Mouse (Mus musculus) kidney, postnatal 4 days (tissue): Measurements from ENCODE around the gene 1700003E16Rik.
A peak's percentile ranks its signal among the peaks of the same experiment; 100 is the strongest.

Experiments used
- DNase-seq, 2 experiments: peaks; one replicate each; pipeline ENCODE4 v3.0.0; 2021; ENCODE audit warnings: mixed read lengths in 2 of 2

Gene 1700003E16Rik

GRCm38 (mm10) chr6:83161442-83161841 is 5.2 kb downstream of the 1700003E16Rik start:
- no peak for DNase-seq

DNA sequence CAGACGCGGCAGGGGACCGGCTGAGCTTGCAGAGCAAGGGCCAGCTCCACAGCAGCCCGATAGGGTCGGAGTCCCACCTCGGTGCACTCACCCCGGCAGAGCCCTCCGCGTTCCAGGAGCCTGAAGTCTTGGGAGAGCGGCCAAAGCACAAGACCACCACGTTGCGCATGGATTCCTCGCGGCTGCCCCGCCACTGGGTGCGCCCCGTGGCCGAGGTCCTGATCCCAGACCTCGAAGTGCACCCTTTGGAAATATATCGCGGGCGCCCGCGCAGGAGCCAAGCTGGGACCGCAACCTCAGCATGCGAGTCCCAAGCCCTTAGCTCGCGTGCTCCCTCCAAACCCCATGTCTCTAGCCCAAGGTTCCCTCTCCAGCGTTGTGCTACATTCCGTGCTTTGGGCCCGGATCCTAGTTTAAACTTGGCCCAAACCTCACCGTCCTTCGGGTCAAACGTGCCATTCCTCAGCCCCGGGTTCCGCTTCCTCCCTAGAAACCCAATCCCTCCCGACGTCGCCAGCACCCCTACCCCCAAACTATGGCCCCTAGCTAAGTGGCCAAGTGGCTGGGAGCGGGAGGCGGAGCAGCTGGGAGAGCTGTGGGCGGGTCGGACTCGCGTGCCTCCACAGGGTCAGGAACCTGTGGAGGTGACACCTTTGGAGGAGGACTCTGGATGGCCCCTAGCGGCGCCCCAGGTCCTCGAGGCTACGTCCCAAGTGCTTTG is 5.9 kb downstream of the 1700003E16Rik start:
- peak; percentile 57 to 71 for DNase-seq

DNA sequence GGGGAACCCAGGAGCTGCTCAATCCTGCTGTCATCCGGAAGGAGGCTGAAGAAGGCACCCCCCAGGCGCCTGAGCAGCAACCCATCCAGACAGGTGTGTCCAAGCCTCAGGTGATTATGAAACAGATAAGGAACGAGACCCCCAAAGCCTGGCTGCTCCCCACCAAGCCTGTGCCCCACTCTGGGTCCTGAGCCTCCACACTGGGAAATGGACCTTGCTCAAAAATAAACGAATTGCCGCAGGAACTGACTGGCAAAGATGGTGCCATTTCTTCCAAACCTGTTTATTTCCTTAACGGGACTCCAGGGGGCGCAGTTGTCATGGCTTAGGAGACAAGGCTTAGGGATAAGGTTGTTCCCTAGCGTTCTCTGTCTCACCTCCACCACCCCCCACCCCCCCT is 6.5 kb downstream of the 1700003E16Rik start:
- DNase-seq: peak; percentile 77 to 83

DNA sequence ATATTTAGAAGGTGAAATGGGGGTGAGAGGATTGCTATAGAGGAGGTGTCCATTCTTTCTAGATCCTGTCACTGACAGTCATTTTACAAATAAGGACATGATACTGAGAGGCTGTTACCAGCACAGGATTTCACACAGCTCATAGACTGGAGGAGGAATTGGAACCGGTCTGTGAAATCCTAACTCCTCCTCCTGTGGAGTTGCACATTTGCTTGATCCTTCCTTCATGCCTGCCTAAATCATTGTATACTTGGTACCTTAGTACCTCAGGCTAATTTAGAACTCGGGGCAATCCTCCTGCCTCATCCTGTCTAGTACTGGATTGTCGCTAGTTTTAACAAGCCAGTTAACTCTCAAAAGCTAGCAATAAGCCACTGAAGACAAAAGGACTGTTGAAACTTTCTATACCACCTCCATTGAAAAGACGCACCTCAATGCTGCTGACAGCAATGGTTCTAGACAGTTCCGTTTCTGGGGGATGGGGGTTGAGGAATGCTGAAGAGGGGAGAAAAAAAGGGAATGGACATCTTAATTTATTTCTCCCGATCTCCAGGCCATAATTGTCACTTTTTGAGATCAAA is 8.9 kb downstream of the 1700003E16Rik start:
- DNase-seq: no peak

GRCm38 (mm10) chr6:83165607-83166242 is 9.5 kb downstream of the 1700003E16Rik start, which contains the start of gene Dctn1:
Dctn1 (plus strand) TSS chr6:83165920.
- DNase-seq: peak; percentile 96 to 98

DNA sequence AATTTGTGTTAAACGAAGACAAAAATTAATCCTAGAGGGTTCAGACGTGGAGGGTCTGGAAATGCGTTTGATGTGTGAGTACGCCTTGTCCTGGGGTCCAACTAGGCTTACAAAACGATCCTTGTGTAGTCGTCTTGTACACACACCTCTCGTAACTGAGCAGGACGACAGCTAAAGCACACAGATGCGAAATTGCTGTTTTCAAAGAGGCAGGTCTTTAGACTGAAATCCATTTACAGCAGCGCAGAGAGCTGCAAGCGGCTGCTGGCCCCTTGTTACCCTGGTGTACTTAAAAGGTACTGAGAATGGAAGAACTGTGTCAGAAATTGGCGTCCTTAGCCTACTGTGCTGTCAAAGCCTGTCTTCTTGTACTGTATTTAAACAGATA is 10.0 kb downstream of the 1700003E16Rik start:
- DNase-seq: no peak

DNA sequence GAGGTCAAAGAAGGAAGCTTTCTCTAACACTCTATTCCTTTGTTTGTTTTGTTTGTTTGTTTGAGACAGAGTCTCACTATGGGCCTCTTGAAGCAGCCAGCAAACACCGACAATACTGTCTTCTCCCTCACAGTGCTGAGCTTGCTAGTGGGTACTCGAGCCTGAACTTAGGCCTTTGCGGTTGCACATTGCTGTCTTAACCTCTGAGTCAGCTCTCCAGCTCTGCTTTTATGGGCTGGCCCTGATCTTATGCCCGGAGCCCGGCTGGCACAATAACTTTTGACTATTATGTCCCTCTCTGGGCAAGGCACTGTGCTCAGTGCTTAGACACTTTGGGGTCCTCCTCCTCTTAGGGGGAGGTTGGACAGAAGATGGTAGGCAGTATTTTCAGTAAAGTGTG is 13.7 kb downstream of the 1700003E16Rik start:
- peak in 1 of 2 experiments; percentile 21 for DNase-seq

- no peak for DNase-seq
Observed at GRCm38 (mm10) chr6:83171063-83171462, 14.9 kb downstream of the 1700003E16Rik start.

DNA sequence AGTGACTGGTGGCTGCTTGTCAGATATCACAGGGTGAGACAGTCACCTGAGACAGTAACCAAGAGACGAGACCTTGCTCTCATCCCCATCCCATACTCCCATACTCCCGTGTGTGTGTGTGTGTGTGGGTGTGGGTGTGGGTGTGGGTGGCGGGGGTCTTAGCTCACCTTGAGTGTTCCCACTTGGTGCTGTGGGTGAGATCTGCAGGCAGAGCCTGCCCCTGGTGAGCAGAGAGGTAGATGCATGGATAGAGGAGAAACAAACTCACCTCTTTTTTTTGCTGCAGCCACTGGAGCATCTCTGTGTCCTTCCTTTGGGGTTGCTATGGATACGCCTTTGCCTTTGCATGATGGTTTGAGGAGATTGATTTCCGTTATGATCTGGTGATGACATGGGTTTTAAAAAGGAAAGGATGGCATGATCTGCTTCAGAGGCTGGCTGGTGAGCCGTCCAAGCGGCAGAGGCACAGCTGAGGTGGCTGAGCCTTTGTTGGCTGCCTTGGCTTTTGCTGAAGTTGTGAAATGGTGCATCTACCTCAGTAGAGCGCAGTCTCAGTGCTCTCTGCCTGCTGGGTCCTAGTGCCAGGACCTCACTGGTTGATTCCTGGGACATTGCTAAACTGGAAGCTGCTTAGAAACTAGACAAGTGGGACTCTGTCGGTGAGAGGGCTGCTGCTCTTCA is 16.2 kb downstream of the 1700003E16Rik start:
- DNase-seq: no peak

DNA sequence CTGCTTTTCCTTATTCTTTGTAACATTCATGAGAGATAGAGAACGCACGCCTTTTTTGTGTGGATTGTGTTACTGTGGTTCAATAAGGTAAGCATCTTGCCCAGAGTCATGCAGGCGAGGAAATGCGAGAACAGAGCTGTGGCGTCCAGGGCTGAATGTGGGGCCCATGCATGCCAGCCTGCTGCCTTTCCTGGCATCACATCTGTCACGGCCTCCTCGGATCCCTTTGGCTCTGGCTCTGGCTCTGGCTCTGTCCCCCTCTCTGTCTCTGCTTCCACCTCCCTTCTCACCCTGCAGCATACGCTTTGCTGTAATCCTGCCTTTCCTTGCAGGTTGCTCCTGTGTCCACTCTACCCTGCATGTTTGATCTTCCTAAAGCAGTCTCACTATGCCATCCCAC is 19.8 kb downstream of the 1700003E16Rik start:
- no peak for DNase-seq

- DNase-seq: peak; percentile 53 to 63
Observed at GRCm38 (mm10) chr6:83179390-83180117, 23.4 kb downstream of the 1700003E16Rik start.

DNA sequence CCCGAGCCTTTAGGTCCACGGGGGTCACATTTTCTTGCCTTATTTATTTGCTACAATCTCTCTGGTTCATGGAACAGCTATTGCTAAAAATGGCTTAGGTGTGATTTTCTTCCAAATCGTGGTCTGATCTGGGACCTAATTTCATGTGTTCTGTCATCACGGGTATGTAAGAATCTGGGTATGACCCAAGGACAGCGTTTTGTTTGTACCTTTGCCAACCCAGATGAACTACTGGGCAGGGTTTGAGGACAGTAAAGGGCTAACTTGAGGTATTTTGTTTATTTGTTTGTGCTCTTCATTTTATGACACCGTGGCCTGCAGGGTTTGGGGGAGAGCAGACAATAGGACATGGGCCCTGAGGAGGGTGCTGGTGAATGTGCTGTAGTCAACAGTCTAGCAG is 24.4 kb downstream of the 1700003E16Rik start:
- DNase-seq: no peak

GRCm38 (mm10) chr6:83184858-83185435 is 28.7 kb downstream of the 1700003E16Rik start:
- peak; percentile 30 to 54 for DNase-seq

- DNase-seq: peak; percentile 72 to 81
Observed at GRCm38 (mm10) chr6:83185895-83186861, 30.0 kb downstream of the 1700003E16Rik start.

DNA sequence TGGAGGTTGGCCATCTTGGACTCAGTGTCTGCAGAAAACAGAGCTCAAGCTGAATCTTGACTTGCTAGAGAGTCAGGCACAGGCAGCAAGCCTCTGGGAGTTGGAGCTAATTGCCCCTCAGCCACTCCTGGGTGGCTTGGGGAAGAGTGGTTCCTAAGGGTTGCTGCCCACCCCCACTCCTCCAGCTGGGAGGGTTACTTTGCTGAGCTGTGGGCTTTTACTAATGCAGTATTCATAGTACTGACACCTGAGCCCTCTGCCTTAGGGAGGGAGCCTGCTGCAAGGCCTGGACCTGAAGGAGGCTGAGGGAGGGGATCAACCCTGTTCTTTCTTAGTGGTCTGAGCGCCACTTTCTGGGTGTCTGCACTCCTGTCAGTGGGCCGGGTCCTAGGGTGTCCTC is 30.7 kb downstream of the 1700003E16Rik start:
- no peak for DNase-seq

- DNase-seq: no peak
Observed at GRCm38 (mm10) chr6:83193571-83193970, 37.4 kb downstream of the 1700003E16Rik start.

GRCm38 (mm10) chr6:83197345-83198004 is 41.3 kb downstream of the 1700003E16Rik start:
- peak; percentile 62 to 71 for DNase-seq

GRCm38 (mm10) chr6:83203320-83203719 is 47.1 kb downstream of the 1700003E16Rik start:
- no peak for DNase-seq

GRCm38 (mm10) chr6:83205851-83206250 is 49.6 kb downstream of the 1700003E16Rik start:
- no peak for DNase-seq

- no peak for DNase-seq
Observed at GRCm38 (mm10) chr6:83206321-83206720, 50.1 kb downstream of the 1700003E16Rik start.
